Mouse (Mus musculus) colon, adult 2 months (tissue): ENCODE results near the gene Cutal. TPM values are rescaled to one million over a fixed set of nuclear protein-coding genes. Genes with fewer than 3 reads are reported as not detected.

Source experiments
- polyA plus RNA-seq: library from polyadenylated mRNA; depleted of rRNA; stranded (reverse); fragments of >200 nt; gene quantifications from 2 replicates; pipeline ENCODE4 v1.2.3, GENCODE M21; 2012; rRNA removed

The Cutal gene
- polyA plus RNA-seq, result 352 and 512 TPM in 2 replicates

GRCm38 (mm10) chr2:34874271-34874670, at the start of gene Cutal:
Gene Cutal (plus strand): TSS chr2:34874396.

DNA sequence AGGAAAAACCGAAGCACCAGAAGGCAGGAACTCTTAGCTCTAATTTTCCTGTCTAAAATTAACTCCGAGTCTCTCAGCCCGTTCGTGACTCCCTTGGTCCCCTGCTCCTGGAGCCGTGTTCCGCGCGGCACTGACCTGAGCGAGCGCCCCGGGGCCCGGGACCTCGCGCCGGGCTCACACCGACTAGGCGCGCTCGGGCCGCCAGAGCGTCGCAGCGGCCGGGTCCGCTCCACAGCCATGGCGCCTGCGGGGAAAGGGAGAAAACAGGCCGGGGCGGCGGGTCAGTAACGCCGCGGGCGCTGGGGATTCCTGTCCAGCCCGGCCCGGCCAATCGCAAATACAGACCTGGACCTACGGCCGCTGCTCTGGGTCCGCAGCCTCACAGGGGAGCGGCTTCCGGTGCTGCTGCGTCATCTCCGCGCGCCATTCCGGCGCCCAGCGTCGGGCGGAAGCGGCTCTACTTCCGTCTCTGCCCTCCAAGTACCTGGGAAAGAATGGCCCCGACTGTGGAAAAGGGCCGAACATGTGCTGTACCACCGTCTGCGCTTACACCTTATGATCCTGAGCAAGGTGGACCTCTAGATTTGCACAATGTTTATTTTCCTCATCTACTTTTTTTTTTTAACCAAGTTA, 48.3 kb upstream of the Cutal start, which contains the start of gene Fbxw2:
Gene Fbxw2, minus strand, starts transcription at position 485 of the 633 bp plus-strand sequence.

GRCm38 (mm10) chr2:34832766-34833457, 41.3 kb upstream of the Cutal start, which contains the start of gene Gm34653:
Gene Gm34653 (plus strand): TSS chr2:34833007.

DNA sequence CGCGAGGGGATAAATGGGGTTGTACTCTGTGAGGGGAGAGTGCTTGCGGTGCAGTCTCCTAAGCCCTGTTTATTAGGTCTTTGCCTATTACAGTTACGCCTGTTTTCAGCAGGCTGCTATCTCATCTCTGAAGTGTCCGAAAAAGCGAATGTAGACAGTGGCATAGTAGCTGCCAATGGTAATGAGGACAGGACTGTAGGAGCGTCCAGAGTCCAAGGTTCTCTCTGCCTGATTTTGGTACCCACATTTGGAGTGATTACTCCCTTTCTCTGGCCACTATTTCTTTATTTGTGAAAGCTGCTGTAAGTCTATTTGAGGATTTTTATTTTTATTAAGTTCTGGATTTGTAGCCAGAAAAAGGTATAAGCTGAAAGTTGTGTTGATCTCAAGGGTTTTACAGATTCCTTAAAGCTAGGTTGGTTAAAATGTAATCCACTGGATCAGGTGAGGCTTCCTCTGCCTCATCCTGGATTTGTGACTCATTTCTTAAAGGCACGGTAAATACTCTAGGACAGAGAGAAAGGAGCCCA, 685 bp downstream of the Cutal start, which contains the start of gene Psmd5:
Gene Psmd5, minus strand, starts transcription at position 153 of the 530 bp plus-strand sequence.

DNA sequence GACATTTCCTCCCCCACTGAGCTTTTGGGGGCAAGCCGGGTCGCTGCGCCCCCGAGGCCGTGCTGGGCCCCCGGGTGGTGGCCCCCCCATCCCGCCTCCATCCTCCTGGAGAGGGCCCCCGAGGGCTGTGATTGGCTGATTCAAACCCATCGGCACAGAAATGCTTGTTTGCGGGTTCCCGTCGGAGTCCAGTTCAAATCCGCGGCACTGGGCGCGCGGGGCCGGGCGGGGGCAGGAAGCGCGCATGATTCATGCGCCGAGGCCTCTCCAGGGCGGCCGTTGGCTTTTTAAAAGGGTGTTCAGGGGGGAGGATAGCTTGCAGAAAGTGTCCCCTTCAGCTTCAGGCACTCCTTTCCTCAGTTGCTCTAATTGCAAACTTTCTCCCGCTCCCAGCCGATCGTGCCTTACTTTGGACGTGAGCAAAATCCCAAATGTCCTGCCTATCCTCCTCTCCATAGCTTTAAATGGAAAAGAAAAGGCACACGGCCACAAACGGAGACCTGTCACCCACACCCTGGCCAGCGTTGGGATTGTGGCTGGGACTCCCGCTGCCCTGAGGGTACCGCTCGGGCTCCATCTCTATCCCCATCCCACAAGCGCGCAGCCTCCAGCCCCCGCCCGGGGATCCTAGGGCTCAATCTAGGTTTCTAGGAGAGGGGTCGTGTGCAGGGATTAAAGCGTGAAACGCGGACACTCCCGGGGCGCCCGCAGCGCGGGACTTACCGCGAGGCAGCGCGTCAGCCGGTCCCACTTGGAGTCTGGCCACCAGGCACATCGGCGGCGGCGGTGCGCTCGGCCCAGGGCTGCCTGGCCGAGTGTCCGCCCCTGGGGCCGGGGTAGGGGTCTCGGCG, 39.2 kb downstream of the Cutal start, which contains the start of gene Phf19:
Gene Phf19, minus strand, starts transcription at position 809 of the 851 bp plus-strand sequence.

Other genes starting within 250 kb of the Cutal start
- 11.5 and 13.7 TPM in 2 replicates for gene Gapvd1, start 119.2 kb upstream of the Cutal start, polyA plus RNA-seq
- 915 and 955 TPM in 2 replicates for gene Hspa5, start 102.4 kb upstream of the Cutal start, polyA plus RNA-seq
- 30.6 and 31.0 TPM in 2 replicates for gene Rabepk, start 74.5 kb upstream of the Cutal start, polyA plus RNA-seq
- 27.4 and 29.3 TPM in 2 replicates for gene Fbxw2, start 48.1 kb upstream of the Cutal start, polyA plus RNA-seq
- gene Gm34653, start 41.4 kb upstream of the Cutal start, polyA plus RNA-seq, result not detected in 2 replicates
- gene Psmd5, start 572 bp downstream of the Cutal start, polyA plus RNA-seq, result 8.3 and 8.9 TPM in 2 replicates
- gene Phf19, start 39.6 kb downstream of the Cutal start, polyA plus RNA-seq, result 2.3 and 2.6 TPM in 2 replicates
- gene Traf1, start 87.4 kb downstream of the Cutal start, polyA plus RNA-seq, result 23.0 and 23.6 TPM in 2 replicates
- 0.42 and 0.43 TPM in 2 replicates for gene Hc, start 187.0 kb downstream of the Cutal start, polyA plus RNA-seq
- 0.26 TPM in 1 of 2 replicates, not detected in the other for gene AI182371, start 227.1 kb downstream of the Cutal start, polyA plus RNA-seq
- 8.0 and 10.0 TPM in 2 replicates for gene Cntrl, start 235.1 kb downstream of the Cutal start, polyA plus RNA-seq